Mouse (Mus musculus): ENCODE data around the gene Kcnq4. TPM values are rescaled to one million over a fixed set of nuclear protein-coding genes. Genes with fewer than 3 reads are reported as not detected.

The Kcnq4 gene
- polyA plus RNA-seq, 1 experiment, result not detected

DNA sequence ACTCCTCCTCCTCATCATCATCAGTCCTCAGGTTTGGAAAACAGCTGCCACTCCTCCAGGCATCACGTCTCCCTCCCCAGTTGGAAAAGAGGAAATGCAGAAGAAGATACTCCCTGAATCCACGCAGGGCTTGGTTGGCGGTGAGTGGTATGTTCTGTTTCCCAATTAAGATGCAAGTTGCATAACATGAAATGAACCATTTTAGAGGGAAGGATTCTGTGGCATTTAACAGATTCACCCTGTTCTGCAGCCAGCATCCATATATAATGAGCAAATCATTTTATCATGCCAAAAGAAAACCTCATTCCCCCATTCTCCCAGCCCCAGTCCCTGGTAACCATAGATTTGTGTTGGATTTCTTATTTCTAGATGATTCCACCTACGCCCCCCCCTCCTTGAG, 87.9 kb downstream of the Kcnq4 start:
- TF ChIP-seq TAL1 (IDR thresholded peaks at IDR 0.05; ENCODE audit: low read length), result no peak
- no peak for TF ChIP-seq GATA1 (IDR thresholded peaks at IDR 0.05; ENCODE audit: low read length)
- peaks cover 49% of the 10 kb centered on the region for H3K4me1 ChIP-seq (ENCODE audit: control insufficient read depth)
- peaks cover 5% of the 10 kb centered on the region for H3K9me3 ChIP-seq (ENCODE audit: control insufficient read depth, low read length)
- H3K4me3 ChIP-seq (replicated peaks), result no peak overlapping the region
- no peaks in the 10 kb centered on the region for H3K36me3 ChIP-seq (ENCODE audit: control insufficient read depth)
- H3K27me3 ChIP-seq (ENCODE audit: control insufficient read depth), result peaks cover 2% of the 10 kb centered on the region

DNA sequence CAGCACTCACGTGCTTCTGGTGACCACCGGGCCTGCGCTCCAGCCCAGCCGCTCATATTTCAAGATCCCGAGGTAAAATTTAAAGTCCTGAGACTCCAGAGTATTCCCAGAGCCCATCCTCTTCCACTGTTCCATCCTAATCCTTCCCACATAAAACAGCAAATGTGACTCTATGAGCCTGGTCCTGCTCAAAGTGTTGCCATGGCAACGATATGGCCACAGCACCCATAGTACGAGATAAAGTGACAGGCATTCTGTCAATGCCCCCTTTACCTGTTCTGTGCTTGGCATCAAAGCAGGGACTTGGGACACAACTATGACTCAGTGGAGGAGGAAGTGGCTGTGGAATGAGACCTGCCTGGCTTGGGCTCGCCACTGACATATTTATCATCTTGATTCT, 92.5 kb downstream of the Kcnq4 start:
- TF ChIP-seq GATA1 (IDR thresholded peaks at IDR 0.05; ENCODE audit: low read length) (no peak), TAL1 (IDR thresholded peaks at IDR 0.05; ENCODE audit: low read length) (no peak)
- Histone ChIP-seq H3K9me3 (ENCODE audit: control insufficient read depth, low read length) (peaks cover 8% of the 10 kb centered on the region), H3K27me3 (ENCODE audit: control insufficient read depth) (peaks cover 2% of the 10 kb centered on the region), H3K4me3 (replicated peaks) (no peak overlapping the region), H3K4me1 (ENCODE audit: control insufficient read depth) (peaks cover 34% of the 10 kb centered on the region), H3K36me3 (ENCODE audit: control insufficient read depth) (no peaks in the 10 kb centered on the region)

DNA sequence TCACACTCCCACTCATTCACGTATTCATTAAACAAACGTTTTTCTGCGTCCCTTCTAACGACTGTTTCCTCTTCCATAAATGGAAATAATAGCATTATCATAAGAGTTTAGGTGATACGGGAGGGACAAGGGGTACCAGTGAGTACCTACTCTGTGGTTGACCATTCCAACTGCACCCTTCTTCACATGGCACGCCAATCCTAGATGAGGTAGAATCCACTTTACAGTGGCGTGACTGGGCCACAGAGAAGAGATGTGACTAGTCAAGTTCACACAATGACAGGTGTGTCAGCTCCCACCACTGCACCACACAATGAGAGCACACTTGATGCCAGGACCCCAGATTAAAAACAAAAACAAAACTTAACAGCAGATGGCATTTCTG, 98.2 kb downstream of the Kcnq4 start:
- Histone ChIP-seq H3K27me3 (ENCODE audit: control insufficient read depth) (peaks cover 44% of the 10 kb centered on the region), H3K9me3 (ENCODE audit: control insufficient read depth, low read length) (0 out of 2 replicates have a peak, but pooled peaks cover 2% of the 10 kb centered on the region), H3K4me1 (ENCODE audit: control insufficient read depth) (peaks cover 56% of the 10 kb centered on the region), H3K4me3 (replicated peaks) (peak overlapping the region; percentile 75), H3K36me3 (ENCODE audit: control insufficient read depth) (no peaks in the 10 kb centered on the region)
- TF ChIP-seq TAL1 (IDR thresholded peaks at IDR 0.05; ENCODE audit: low read length) (no peak), GATA1 (IDR thresholded peaks at IDR 0.05; ENCODE audit: low read length) (no peak)

DNA sequence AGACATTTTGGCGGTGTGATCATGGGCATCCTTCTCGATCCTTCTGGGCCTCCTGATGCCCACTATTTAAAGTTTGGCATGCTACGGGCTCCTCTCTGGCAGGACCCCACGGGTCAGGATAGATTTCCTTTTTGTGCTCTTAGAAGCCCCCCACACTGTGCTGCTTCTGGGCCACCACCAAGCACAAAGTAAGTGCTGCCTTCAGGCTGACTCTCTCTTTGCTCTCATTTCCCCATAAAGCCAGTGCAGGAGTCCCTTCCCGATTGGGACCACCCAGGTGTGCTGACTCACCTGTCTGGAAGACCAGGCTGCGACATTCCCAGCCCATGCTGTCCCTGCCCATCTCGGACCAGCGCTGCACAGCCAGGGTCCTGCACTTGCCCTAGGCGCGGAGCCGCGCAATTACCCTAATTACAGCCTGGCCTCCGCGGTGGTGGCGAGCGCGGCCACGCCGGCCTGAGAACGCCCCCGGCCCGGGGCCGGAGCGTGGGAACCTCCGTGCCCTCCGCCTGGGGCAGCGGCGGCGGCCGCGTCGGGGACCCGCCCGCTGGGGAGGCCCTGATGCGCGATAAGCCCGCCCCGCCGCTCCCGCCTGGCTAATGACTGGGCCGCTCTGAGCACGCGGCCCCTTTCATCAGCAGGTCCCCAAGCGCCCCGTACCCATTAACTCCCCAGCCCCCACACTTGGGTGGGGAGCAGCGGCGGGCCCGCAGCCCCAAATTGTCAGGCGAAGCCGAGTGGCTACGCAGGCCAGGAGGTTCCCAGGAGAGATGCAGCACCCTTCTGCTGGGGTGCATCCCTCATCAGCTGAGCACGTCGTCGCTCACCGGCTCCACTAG, 98.8 kb downstream of the Kcnq4 start:
- peaks cover 44% of the 10 kb centered on the region for H3K27me3 ChIP-seq (ENCODE audit: control insufficient read depth)
- 0 out of 2 replicates have a peak, but pooled peaks cover 2% of the 10 kb centered on the region for H3K9me3 ChIP-seq (ENCODE audit: control insufficient read depth, low read length)
- TF ChIP-seq TAL1 (IDR thresholded peaks at IDR 0.05; ENCODE audit: low read length), result no peak
- peak; percentile 66 for TF ChIP-seq GATA1 (IDR thresholded peaks at IDR 0.05; ENCODE audit: low read length)
- H3K4me3 ChIP-seq (replicated peaks), result peak overlapping the region; percentile 75
- H3K36me3 ChIP-seq (ENCODE audit: control insufficient read depth), result no peaks in the 10 kb centered on the region
- peaks cover 51% of the 10 kb centered on the region for H3K4me1 ChIP-seq (ENCODE audit: control insufficient read depth)

Other genes with a start within 250 kb of the Kcnq4 start
- gene Slfnl1, start 216.4 kb downstream of the Kcnq4 start, polyA plus RNA-seq (2012), result not detected in 2 replicates
- 0.43 TPM in 2 replicates for gene Ctps, start 178.3 kb downstream of the Kcnq4 start, polyA plus RNA-seq (2012)
- gene Gm8439, start 159.9 kb downstream of the Kcnq4 start, polyA plus RNA-seq (2012), result not detected in 2 replicates
- 171 and 228 TPM in 2 replicates for gene Cited4, start 82.0 kb downstream of the Kcnq4 start, polyA plus RNA-seq (2012)
- gene Nfyc, start 83.0 kb upstream of the Kcnq4 start, polyA plus RNA-seq (2012), result 9.7 and 21.5 TPM in 2 replicates
- gene Rims3, start 106.2 kb upstream of the Kcnq4 start, polyA plus RNA-seq (2012), result 0.01 and 0.04 TPM in 2 replicates
- gene Exo5, start 176.4 kb upstream of the Kcnq4 start, polyA plus RNA-seq (2012), result 0.27 and 0.51 TPM in 2 replicates
- gene Zfp69, start 203.1 kb upstream of the Kcnq4 start, polyA plus RNA-seq (2012), result 0.04 and 0.08 TPM in 2 replicates

All from erythroblast, embryonic 14.5 days (primary cell).